Mouse (Mus musculus) liver, embryonic 14.5 days (tissue): ENCODE data around the gene Borcs6. TPM values are rescaled to one million over a fixed set of nuclear protein-coding genes. Genes with fewer than 3 reads are reported as not detected.

Experiments
- ATAC-seq: fragments of 200-750 bp; cut with Nextera tagmentation; 2 replicates; pipeline ENCODE4 v1.8.0; 2017; ENCODE audit warnings: moderate number of reproducible peaks, mild to moderate bottlenecking, moderate library complexity; ENCODE audit not compliant: insufficient read depth
- DNase-seq, 3 experiments: peaks; one replicate each; pipeline ENCODE4 v3.0.0-alpha.2; 2012 to 2013; ENCODE audit warnings: low read depth in 3 of 3, low spot score in 3 of 3
- H3K27ac ChIP-seq: fragments of 300-500 bp; sonication (generic); 2 replicates; pipeline ENCODE4 v1.5.1; 2014; ENCODE audit warnings: moderate library complexity, mild to moderate bottlenecking, control low read depth, inconsistent platforms
- H3K27me3 ChIP-seq: fragments of 300-500 bp; sonication (generic); 2 replicates; pipeline ENCODE4 v1.6.1; 2014; ENCODE audit warnings: mild to moderate bottlenecking, low read length, moderate library complexity; ENCODE audit not compliant: control insufficient read depth, insufficient read depth
- H3K36me3 ChIP-seq: fragments of 300-500 bp; sonication (generic); replicated peaks from 2 replicates; pipeline ENCODE4 v1.6.1; 2014; ENCODE audit warnings: low read depth; ENCODE audit not compliant: control insufficient read depth, insufficient read depth
- H3K4me1 ChIP-seq, 2 experiments: fragments of 200-500 bp in 1 of 2; fragments of 300-500 bp in 1 of 2; sonication (generic) in 1 of 2; replicated peaks; 2 replicates each; pipeline ENCODE4 v1.6.1; 2012 to 2014; ENCODE audit warnings: antibody characterized with exemption in 1 of 2, inconsistent platforms in 1 of 2, low read length in 1 of 2; ENCODE audit not compliant: control insufficient read depth in 2 of 2, insufficient read depth in 2 of 2
- H3K4me2 ChIP-seq: fragments of 300-500 bp; sonication (generic); 2 replicates; pipeline ENCODE4 v1.6.1; 2014; ENCODE audit warnings: low read depth, mild to moderate bottlenecking, control low read depth, moderate library complexity
- H3K4me3 ChIP-seq, 2 experiments: fragments of 200-500 bp in 1 of 2; fragments of 300-500 bp in 1 of 2; sonication (generic) in 1 of 2; 2 replicates each; pipeline ENCODE4 v1.5.1; 2012 to 2014; ENCODE audit warnings: low read depth in 2 of 2, low read length in 2 of 2, mild to moderate bottlenecking in 2 of 2, control low read depth in 1 of 2, inconsistent platforms in 1 of 2, moderate library complexity in 1 of 2; ENCODE audit not compliant: insufficient read depth in 1 of 2
- H3K9ac ChIP-seq: fragments of 300-500 bp; sonication (generic); replicated peaks from 2 replicates; pipeline ENCODE4 v1.6.1; 2014; ENCODE audit warnings: mild to moderate bottlenecking, control low read depth, moderate library complexity
- H3K9me3 ChIP-seq: fragments of 300-500 bp; sonication (generic); 2 replicates; pipeline ENCODE4 v1.6.1; 2016; ENCODE audit warnings: low read length, mixed read lengths; ENCODE audit not compliant: control insufficient read depth
- CTCF ChIP-seq: IDR thresholded peaks from 2 replicates; pipeline ENCODE4 v1.5.1; 2016; ENCODE audit warnings: antibody characterized with exemption, low read depth, control low read depth
- EP300 ChIP-seq: IDR thresholded peaks from 2 replicates; pipeline ENCODE4 v1.6.1; 2016; ENCODE audit warnings: antibody characterized with exemption, low read depth
- WGBS: fragments of 180-500 bp; shearing (Covaris S2); extraction: QIAGEN DNeasy Blood & Tissue Kit; methylation state at CpG from one replicate; pipeline ENCODE4 v1.1.7; 2014; ENCODE audit not compliant: insufficient replicate concordance; 5-methylcytosine and 5-hydroxymethylcytosine counted together
- polyA plus RNA-seq, 2 experiments: library from polyadenylated mRNA; depleted of rRNA in 1 of 2; stranded (reverse) in 1 of 2; unstranded in 1 of 2; fragments of >200 nt; fragmentation: Nextera tagmentation in 1 of 2; extraction: Ambion mirVana in 1 of 2; gene quantifications; 2 replicates each; pipeline versions ENCODE4 v1.2.1 to v1.2.3; 2012 to 2014

Borcs6 gene
- polyA plus RNA-seq, 2 experiments = 3.0 to 3.4 TPM

- 1% methylated on average over 38 of the region's 38 CpGs for WGBS
These were observed 43.7 kb upstream of the Borcs6 start, which contains the start of gene Ctc1 for GRCm38 (mm10) chr11:69015644-69016441. Ctc1 (plus strand) TSS chr11:69015911.

GRCm38 (mm10) chr11:69016755-69017154, 42.8 kb upstream of the Borcs6 start:
- ATAC-seq = no peak
- WGBS = 57% methylated on average over 3 of the region's 3 CpGs
- Histone ChIP-seq H3K9ac (peak overlapping the region; percentile 81), H3K9me3 (no peaks in the 10 kb centered on the region), H3K36me3 (no peaks in the 10 kb centered on the region; the same call in 1 of the 2 replicates), H3K4me2 (peak overlapping the region; percentile 84), H3K27ac (peak overlapping the region; percentile 88), H3K4me1 (peaks cover 16 to 18% of the 10 kb centered on the region in 2 experiments), H3K27me3 (no peaks in the 10 kb centered on the region), H3K4me3 (peak overlapping the region; percentile 64 to 81)
- no peak for TF ChIP-seq CTCF
- TF ChIP-seq EP300 = no peak
- no peak for DNase-seq

More at GRCm38 (mm10) chr11:69015644-69016441, 43.7 kb upstream of the Borcs6 start, which contains the start of gene Ctc1:
- DNase-seq (peak; percentile 90 to 91 (median 90)), ATAC-seq (peak; percentile 91)
- TF ChIP-seq EP300 (no peak), CTCF (peak; percentile 94)
- H3K4me3 ChIP-seq = peak within 1 kb of the TSS; percentile 64 to 81
- H3K9me3 ChIP-seq = no peaks in the 10 kb centered on the region
- H3K4me1 ChIP-seq = peaks cover 18 to 21% of the 10 kb centered on the region in 2 experiments
- peak within 1 kb of the TSS; percentile 88 for H3K27ac ChIP-seq
- no peaks in the 10 kb centered on the region for H3K27me3 ChIP-seq
- peak within 1 kb of the TSS; percentile 81 for H3K9ac ChIP-seq
- H3K4me2 ChIP-seq = peak within 1 kb of the TSS; percentile 84
- no peaks in the 10 kb centered on the region for H3K36me3 ChIP-seq

- Histone ChIP-seq H3K4me3 (no peak overlapping the region), H3K9ac (no peak overlapping the region), H3K9me3 (no peaks in the 10 kb centered on the region), H3K4me1 (peaks cover 9 to 11% of the 10 kb centered on the region in 2 experiments), H3K36me3 (peaks cover 30% of the 10 kb centered on the region), H3K27me3 (no peaks in the 10 kb centered on the region), H3K4me2 (no peak overlapping the region), H3K27ac (no peak overlapping the region)
- TF ChIP-seq CTCF (no peak), EP300 (no peak)
- DNase-seq (no peak), ATAC-seq (no peak)
These were observed 38.8 kb upstream of the Borcs6 start for GRCm38 (mm10) chr11:69020691-69021090.

- Histone ChIP-seq H3K4me2 (no peak overlapping the region), H3K4me3 (no peak overlapping the region), H3K4me1 (no peaks in the 10 kb centered on the region), H3K36me3 (peaks cover 59% of the 10 kb centered on the region), H3K9me3 (no peaks in the 10 kb centered on the region), H3K27me3 (no peaks in the 10 kb centered on the region), H3K27ac (no peak overlapping the region), H3K9ac (no peak overlapping the region)
- 73% methylated on average over 3 of the region's 3 CpGs for WGBS
- DNase-seq (no peak), ATAC-seq (no peak)
- TF ChIP-seq CTCF (no peak), EP300 (no peak)
These were observed 33.0 kb upstream of the Borcs6 start for GRCm38 (mm10) chr11:69026562-69026961.

GRCm38 (mm10) chr11:69028805-69029204, 30.7 kb upstream of the Borcs6 start:
- no peak for DNase-seq
- 63% methylated on average over 2 of the region's 2 CpGs for WGBS
- H3K4me2 ChIP-seq = no peak overlapping the region
- H3K27ac ChIP-seq = no peak overlapping the region
- H3K36me3 ChIP-seq = peaks cover 48% of the 10 kb centered on the region
- peak; percentile 76 for TF ChIP-seq CTCF
- no peak for TF ChIP-seq EP300
- peak; percentile 62; the same call in 1 of the 2 replicates for ATAC-seq
- no peak overlapping the region for H3K9ac ChIP-seq
- no peak overlapping the region for H3K4me3 ChIP-seq
- H3K4me1 ChIP-seq = no peaks in the 10 kb centered on the region
- no peaks in the 10 kb centered on the region for H3K27me3 ChIP-seq
- no peaks in the 10 kb centered on the region for H3K9me3 ChIP-seq
